ENCODE assay signal across 8 mouse cellular contexts in genomic region chr7:73208479-73208816, GRCm38 (mm10).
DNase-seq lines count a peak whose midpoint lies in the region; ATAC-seq and TF ChIP-seq lines count a peak whose summit lies in the region.
"Had no signal": no experiment of that assay in that cellular context is flagged by ENCODE, and none has a peak within 500 bp of the region (broad histone marks: within the 10 kb centered on the region; RNA-seq: fewer than 3 reads in every experiment).

No protein-coding gene starts in this region.

- no peaks in the 10 kb centered on the region for H3K27me3 ChIP-seq in lung, postnatal 0 days (replicated peaks; ENCODE audit: insufficient read depth, low read length)
- H3K27me3 ChIP-seq in forebrain, embryonic 16.5 days (replicated peaks; ENCODE audit: control insufficient read depth, insufficient read depth, low read length): no peaks in the 10 kb centered on the region
- H3K27me3 ChIP-seq in midbrain, embryonic 12.5 days: no peaks in the 10 kb centered on the region

- H3K9ac ChIP-seq in lung, postnatal 0 days (replicated peaks; ENCODE audit: low read depth): no peak overlapping the region
- H3K9ac ChIP-seq in forebrain, embryonic 16.5 days (replicated peaks; ENCODE audit: low read depth, low read length): no peak overlapping the region
- no peak overlapping the region for H3K9ac ChIP-seq in midbrain, embryonic 12.5 days (replicated peaks)

- H3K4me2 ChIP-seq in lung, postnatal 0 days (replicated peaks; ENCODE audit: low read depth, low read length): peak overlapping the region; percentile 15; the same call in 1 of the 2 replicates
- peak overlapping the region; percentile 25 for H3K4me2 ChIP-seq in forebrain, embryonic 16.5 days (ENCODE audit: low read length)
- peak overlapping the region; percentile 31 for H3K4me2 ChIP-seq in midbrain, embryonic 12.5 days (replicated peaks)

- peak; percentile 29 for DNase-seq in lung, postnatal 0 days (ENCODE audit: low spot score)
- no peak for DNase-seq in lung, postnatal 10 days
- no peak for DNase-seq in testis, postnatal 14 days (ENCODE audit: low spot score)
- no peak for DNase-seq in right cerebral cortex, postnatal 25 days
- DNase-seq in cerebellum, postnatal 36 days: no peak
- DNase-seq: gastrocnemius, postnatal 36 days had no signal

- no peak for TF ChIP-seq EP300 in lung, postnatal 0 days (IDR thresholded peaks at IDR 0.05)

- H3K27ac ChIP-seq in lung, postnatal 0 days (ENCODE audit: low read length): no peak overlapping the region
- H3K27ac ChIP-seq in forebrain, embryonic 16.5 days (ENCODE audit: low read length): peak overlapping the region; percentile 75
- H3K27ac ChIP-seq in midbrain, embryonic 12.5 days (replicated peaks): peak overlapping the region; percentile 92

- no peak for ATAC-seq in lung, postnatal 0 days
- peak; percentile 9 for ATAC-seq in forebrain, embryonic 16.5 days
- ATAC-seq in midbrain, embryonic 12.5 days (ENCODE audit: low FRiP score, low read depth): peak; percentile 24; the same call in 1 of the 2 replicates

- no peaks in the 10 kb centered on the region for H3K36me3 ChIP-seq in lung, postnatal 0 days (ENCODE audit: insufficient read depth, low read length)
- H3K36me3 ChIP-seq in forebrain, embryonic 16.5 days (ENCODE audit: control insufficient read depth, insufficient read depth): no peaks in the 10 kb centered on the region
- 0 out of 2 replicates have a peak, but pooled peaks cover 5% of the 10 kb centered on the region for H3K36me3 ChIP-seq in midbrain, embryonic 12.5 days

- TF ChIP-seq CTCF in lung, postnatal 0 days (IDR thresholded peaks at IDR 0.05): no peak

- H3K4me3 ChIP-seq in lung, postnatal 0 days (ENCODE audit: low read depth, low read length): no peak overlapping the region
- no peak overlapping the region for H3K4me3 ChIP-seq in forebrain, embryonic 16.5 days (replicated peaks; ENCODE audit: low read length)
- no peak overlapping the region for H3K4me3 ChIP-seq in midbrain, embryonic 12.5 days

- no peaks in the 10 kb centered on the region for H3K9me3 ChIP-seq in lung, postnatal 0 days (ENCODE audit: low read length)
- H3K9me3 ChIP-seq in forebrain, embryonic 16.5 days (ENCODE audit: control insufficient read depth, low read length): no peaks in the 10 kb centered on the region
- H3K9me3 ChIP-seq in midbrain, embryonic 12.5 days: peaks cover 8% of the 10 kb centered on the region

- WGBS in lung, postnatal 0 days: 61% methylated on average over 4 of the region's 4 CpGs
- 15% methylated on average over 4 of the region's 4 CpGs for WGBS in forebrain, embryonic 16.5 days
- WGBS in midbrain, embryonic 12.5 days: 21% methylated on average over 4 of the region's 4 CpGs

- no peaks in the 10 kb centered on the region for H3K4me1 ChIP-seq in lung, postnatal 0 days (ENCODE audit: insufficient read depth, low read depth, low read length)
- H3K4me1 ChIP-seq in forebrain, embryonic 16.5 days (replicated peaks; ENCODE audit: control insufficient read depth, insufficient read depth, low read length): peaks cover 37% of the 10 kb centered on the region
- H3K4me1 ChIP-seq in midbrain, embryonic 12.5 days: peaks cover 43% of the 10 kb centered on the region
